Mouse (Mus musculus): ENCODE data around the gene Hcrt. TPM values are rescaled to one million over a fixed set of nuclear protein-coding genes. Genes with fewer than 3 reads are reported as not detected.

The Hcrt gene
- total RNA-seq, 2 experiments from 2014 or later, result not detected

DNA sequence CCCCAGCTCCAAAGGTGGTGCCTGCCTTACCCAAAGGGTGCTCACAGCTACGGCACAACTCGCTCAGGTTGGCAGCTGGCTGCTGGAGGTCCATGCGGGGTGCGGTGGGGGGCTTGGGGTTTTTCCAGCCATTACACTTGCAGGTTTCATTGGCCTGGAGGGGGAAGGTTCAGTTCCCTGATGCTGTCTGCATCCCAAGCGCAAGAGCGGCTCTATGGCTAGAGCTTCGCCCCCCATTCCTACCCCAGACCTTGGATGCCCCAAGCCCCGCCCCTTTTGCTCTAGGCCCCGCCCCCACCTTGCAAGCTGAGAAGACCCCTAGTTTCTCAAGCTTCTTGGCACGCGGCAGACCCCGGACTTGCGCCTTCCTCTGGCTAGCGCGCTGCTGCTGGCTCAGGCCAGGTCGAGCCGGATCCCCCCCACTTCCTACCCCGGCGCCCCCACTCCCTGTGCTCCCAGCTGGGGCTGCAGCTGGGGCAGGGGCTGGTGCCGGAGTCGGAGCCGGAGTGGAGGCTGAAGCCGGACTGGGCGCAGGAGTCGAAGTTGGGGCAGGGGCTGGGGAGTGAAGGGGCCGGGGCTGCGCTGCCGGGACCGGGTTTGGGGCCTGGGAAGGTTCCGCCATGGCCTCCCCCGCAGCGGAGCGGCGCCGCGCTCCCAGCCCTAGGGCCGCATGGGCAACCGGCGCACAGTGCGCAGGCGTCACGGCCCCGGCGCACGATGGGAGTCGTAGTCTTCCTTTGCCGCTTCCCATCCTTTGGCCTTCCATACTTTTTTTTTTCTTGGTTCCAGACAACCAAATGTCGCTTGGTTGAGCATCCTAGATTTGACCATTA lies 50.7 kb downstream of the Hcrt start, which contains the start of gene Kat2a:
Kat2a (minus strand) TSS at position 683 of the 833 bp plus-strand sequence.
- peak; percentile 76 for DNase-seq (ENCODE audit: low spot score)

Other genes starting within 250 kb of the Hcrt start
- 10 to 100 TPM in 1 of 2 experiments, 1 to 10 TPM in 1; 9.5 to 12.2 TPM for gene Acly, start 234.9 kb downstream of the Hcrt start, total RNA-seq (2021)
- gene Ttc25, start 217.3 kb downstream of the Hcrt start, total RNA-seq (2021), result under 1 TPM; 0.33 to 0.48 TPM
- 1 to 10 TPM; 3.8 to 5.0 TPM for gene Cnp, start 188.0 kb downstream of the Hcrt start, total RNA-seq (2021)
- gene Nkiras2, start 143.7 kb downstream of the Hcrt start, total RNA-seq (2021), result 10 to 100 TPM; 16.6 to 17.4 TPM
- gene Dnajc7, start 142.8 kb downstream of the Hcrt start, total RNA-seq (2021), result 100 to 1,000 TPM in 1 of 2 experiments, 10 to 100 TPM in 1; 81.1 to 111 TPM
- under 1 TPM; 0.28 to 0.41 TPM for gene Zfp385c, start 70.5 kb downstream of the Hcrt start, total RNA-seq (2021)
- under 1 TPM; 0.16 to 0.21 TPM for gene Dhx58, start 58.7 kb downstream of the Hcrt start, total RNA-seq (2021)
- 10 to 100 TPM; 10.1 to 11.1 TPM for gene Kat2a, start 50.5 kb downstream of the Hcrt start, total RNA-seq (2021)
- not detected for gene Hspb9, start 49.1 kb downstream of the Hcrt start, total RNA-seq (2021)
- 10 to 100 TPM; 40.3 to 42.7 TPM for gene Rab5c, start 24.7 kb downstream of the Hcrt start, total RNA-seq (2021)
- not detected for gene Kcnh4, start 3.0 kb downstream of the Hcrt start, total RNA-seq (2021)
- gene Ghdc, start 8.0 kb upstream of the Hcrt start, total RNA-seq (2021), result 1 to 10 TPM; 5.2 to 5.7 TPM
- 100 to 1,000 TPM; 125 to 170 TPM for gene Stat5b, start 87.8 kb upstream of the Hcrt start, total RNA-seq (2021)
- 10 to 100 TPM; 11.3 to 13.3 TPM for gene Stat5a, start 96.4 kb upstream of the Hcrt start, total RNA-seq (2021)
- gene Stat3, start 176.6 kb upstream of the Hcrt start, total RNA-seq (2021), result 10 to 100 TPM; 38.1 to 48.6 TPM
- 100 to 1,000 TPM; 128 to 153 TPM for gene Cavin1, start 208.0 kb upstream of the Hcrt start, total RNA-seq (2021)
- gene Atp6v0a1, start 246.5 kb upstream of the Hcrt start, total RNA-seq (2021), result 10 to 100 TPM; 57.0 to 74.4 TPM

Data from gastrocnemius, adult 18-20 months (tissue).